Mouse (Mus musculus) embryonic facial prominence, embryonic 14.5 days (tissue): Measurements from ENCODE around the gene Ccdc157. TPM values are rescaled to one million over a fixed set of nuclear protein-coding genes. Genes with fewer than 3 reads are reported as not detected.
"Not testable (repeated sequence)": the region's sequence is repeated elsewhere in the genome, so short reads cannot be mapped to it uniquely, and the experiment has no call there.

Experiments
- ATAC-seq: fragments of 200-750 bp; cut with Nextera tagmentation; 2 replicates; pipeline ENCODE4 v1.8.0; 2017; ENCODE audit warnings: low read depth, moderate number of reproducible peaks, moderate TSS enrichment
- DNase-seq: peaks from one replicate; pipeline ENCODE4 v3.0.0-alpha.2; 2015; ENCODE audit warnings: low spot score
- H3K27ac ChIP-seq: fragments of 300-500 bp; sonication (generic); replicated peaks from 2 replicates; pipeline ENCODE4 v1.5.1; 2014; ENCODE audit warnings: low read depth, mild to moderate bottlenecking, low read length, moderate library complexity
- H3K27me3 ChIP-seq: fragments of 300-500 bp; sonication (generic); replicated peaks from 2 replicates; pipeline ENCODE4 v1.6.1; 2014; ENCODE audit warnings: low read length; ENCODE audit not compliant: control insufficient read depth, insufficient read depth
- H3K36me3 ChIP-seq: fragments of 300-500 bp; sonication (generic); 2 replicates; pipeline ENCODE4 v1.6.1; 2014; ENCODE audit warnings: low read length, mixed read lengths; ENCODE audit not compliant: control insufficient read depth, insufficient read depth
- H3K4me1 ChIP-seq: fragments of 300-500 bp; sonication (generic); 2 replicates; pipeline ENCODE4 v1.6.1; 2014; ENCODE audit warnings: antibody characterized with exemption, low read length; ENCODE audit not compliant: control insufficient read depth, insufficient read depth
- H3K4me2 ChIP-seq: fragments of 300-500 bp; sonication (generic); 2 replicates; pipeline ENCODE4 v1.6.1; 2014; ENCODE audit warnings: low read depth, mild to moderate bottlenecking, low read length, moderate library complexity, mixed read lengths
- H3K4me3 ChIP-seq: fragments of 300-500 bp; sonication (generic); 2 replicates; pipeline ENCODE4 v1.5.1; 2014; ENCODE audit warnings: low read depth, mild to moderate bottlenecking, low read length
- H3K9ac ChIP-seq: fragments of 300-500 bp; sonication (generic); 2 replicates; pipeline ENCODE4 v1.6.1; 2014; ENCODE audit warnings: low read depth, mild to moderate bottlenecking, low read length, moderate library complexity, mixed read lengths
- H3K9me3 ChIP-seq: fragments of 300-500 bp; sonication (generic); 2 replicates; pipeline ENCODE4 v1.6.1; 2016; ENCODE audit warnings: low read length; ENCODE audit not compliant: control insufficient read depth
- WGBS: fragments of 180-500 bp; shearing (Covaris S2); extraction: QIAGEN DNeasy Blood & Tissue Kit; methylation state at CpG from one replicate; pipeline ENCODE4 v1.1.7; 2014; 5-methylcytosine and 5-hydroxymethylcytosine counted together
- polyA plus RNA-seq: library from polyadenylated mRNA; unstranded; fragments of >200 nt; fragmentation: Nextera tagmentation; extraction: Ambion mirVana; gene quantifications from 2 replicates; pipeline ENCODE4 v1.2.1, GENCODE M21; 2014

The Ccdc157 gene
- polyA plus RNA-seq, 1 experiment from 2014 or later = 6.7 TPM

GRCm38 (mm10) chr11:4118081-4118921, 41.8 kb downstream of the Ccdc157 start:
- Histone ChIP-seq H3K4me1 (peaks cover 6% of the 10 kb centered on the region), H3K27me3 (peaks cover 13% of the 10 kb centered on the region), H3K4me2 (peak overlapping the region; percentile 96), H3K36me3 (no peaks in the 10 kb centered on the region), H3K9me3 (no peaks in the 10 kb centered on the region), H3K27ac (peak overlapping the region; percentile 65), H3K4me3 (peak overlapping the region; percentile 57), H3K9ac (peak overlapping the region; percentile 76)
- DNase-seq (peak; percentile 84), ATAC-seq (peak; percentile 48)
- 3% methylated on average over 34 of the region's 41 CpGs for WGBS

GRCm38 (mm10) chr11:4117372-4118071, 42.6 kb downstream of the Ccdc157 start:
- no peaks in the 10 kb centered on the region for H3K36me3 ChIP-seq
- H3K27me3 ChIP-seq = peaks cover 13% of the 10 kb centered on the region
- H3K4me2 ChIP-seq = peak overlapping the region; percentile 96
- 18% methylated on average over 3 of the region's 3 CpGs for WGBS
- DNase-seq (no peak), ATAC-seq (no peak)
- peak overlapping the region; percentile 57 for H3K4me3 ChIP-seq
- H3K27ac ChIP-seq = no peak overlapping the region
- peaks cover 6% of the 10 kb centered on the region for H3K4me1 ChIP-seq
- H3K9ac ChIP-seq = peak overlapping the region; percentile 76
- no peaks in the 10 kb centered on the region for H3K9me3 ChIP-seq

- peaks cover 13% of the 10 kb centered on the region for H3K27me3 ChIP-seq
- H3K4me1 ChIP-seq = peaks cover 6% of the 10 kb centered on the region
- no peak overlapping the region; the same call in 1 of the 2 replicates for H3K4me2 ChIP-seq
- 46% methylated on average over 11 of the region's 11 CpGs for WGBS
- no peak for DNase-seq
- ATAC-seq = no peak
- no peak overlapping the region for H3K9ac ChIP-seq
- H3K36me3 ChIP-seq = no peaks in the 10 kb centered on the region
- no peak overlapping the region for H3K27ac ChIP-seq
- no peak overlapping the region for H3K4me3 ChIP-seq
- no peaks in the 10 kb centered on the region for H3K9me3 ChIP-seq
These were observed 43.5 kb downstream of the Ccdc157 start for GRCm38 (mm10) chr11:4116458-4117141.

- no peak for DNase-seq
- ATAC-seq = no peak
- Histone ChIP-seq H3K9me3 (no peaks in the 10 kb centered on the region), H3K4me1 (peaks cover 6% of the 10 kb centered on the region), H3K36me3 (no peaks in the 10 kb centered on the region), H3K27ac (no peak overlapping the region), H3K27me3 (peaks cover 13% of the 10 kb centered on the region), H3K4me3 (no peak overlapping the region), H3K9ac (no peak overlapping the region), H3K4me2 (no peak overlapping the region)
- WGBS = 84% methylated on average over 4 of the region's 4 CpGs
These were observed 44.7 kb downstream of the Ccdc157 start for GRCm38 (mm10) chr11:4115407-4115806.

- not testable (repeated sequence) for H3K4me2 ChIP-seq, H3K27ac ChIP-seq, H3K36me3 ChIP-seq, DNase-seq, H3K4me3 ChIP-seq, H3K9me3 ChIP-seq, ATAC-seq, H3K4me1 ChIP-seq, H3K9ac ChIP-seq
- 76% methylated on average over 6 of the region's 6 CpGs for WGBS
- peaks cover 13% of the 10 kb centered on the region for H3K27me3 ChIP-seq
These were observed 45.6 kb downstream of the Ccdc157 start for GRCm38 (mm10) chr11:4114541-4114940.

GRCm38 (mm10) chr11:4113970-4114369, 46.1 kb downstream of the Ccdc157 start:
- WGBS = 75% methylated on average over 6 of the region's 6 CpGs
- H3K4me1 ChIP-seq = peaks cover 6% of the 10 kb centered on the region
- no peak overlapping the region for H3K4me2 ChIP-seq
- no peaks in the 10 kb centered on the region for H3K9me3 ChIP-seq
- no peak overlapping the region for H3K27ac ChIP-seq
- ATAC-seq (no peak), DNase-seq (no peak)
- no peaks in the 10 kb centered on the region for H3K36me3 ChIP-seq
- peaks cover 10% of the 10 kb centered on the region for H3K27me3 ChIP-seq
- H3K4me3 ChIP-seq = no peak overlapping the region
- H3K9ac ChIP-seq = no peak overlapping the region

- Histone ChIP-seq H3K4me1 (peaks cover 6% of the 10 kb centered on the region), H3K4me2 (no peak overlapping the region), H3K27me3 (peaks cover 8% of the 10 kb centered on the region), H3K9me3 (no peaks in the 10 kb centered on the region), H3K4me3 (no peak overlapping the region), H3K36me3 (no peaks in the 10 kb centered on the region), H3K9ac (no peak overlapping the region), H3K27ac (no peak overlapping the region)
- ATAC-seq (no peak), DNase-seq (no peak)
- 74% methylated on average over 4 of the region's 4 CpGs for WGBS
These were observed 46.6 kb downstream of the Ccdc157 start for GRCm38 (mm10) chr11:4113496-4113895.

- no peak overlapping the region for H3K4me2 ChIP-seq
- H3K9me3 ChIP-seq = no peaks in the 10 kb centered on the region
- no peak overlapping the region for H3K4me3 ChIP-seq
- ATAC-seq = peak; percentile 65; the same call in 1 of the 2 replicates
- peaks cover 6% of the 10 kb centered on the region; the same call in 1 of the 2 replicates for H3K27me3 ChIP-seq
- H3K4me1 ChIP-seq = peaks cover 4% of the 10 kb centered on the region
- 85% methylated on average over 6 of the region's 6 CpGs for WGBS
- no peak overlapping the region for H3K9ac ChIP-seq
- DNase-seq = no peak
- H3K36me3 ChIP-seq = no peaks in the 10 kb centered on the region
- H3K27ac ChIP-seq = no peak overlapping the region
These were observed 47.2 kb downstream of the Ccdc157 start for GRCm38 (mm10) chr11:4112861-4113260.
